Mouse (Mus musculus) thymus, postnatal 10 days (tissue): ENCODE data around the gene Bcl9.
A peak's percentile ranks its signal among the peaks of the same experiment; 100 is the strongest.

ENCODE experiments used
- DNase-seq, 2 experiments: peaks; one replicate each; pipeline ENCODE4 v3.0.0; 2021; ENCODE audit warnings: low spot score in 2 of 2

The Bcl9 gene

DNA sequence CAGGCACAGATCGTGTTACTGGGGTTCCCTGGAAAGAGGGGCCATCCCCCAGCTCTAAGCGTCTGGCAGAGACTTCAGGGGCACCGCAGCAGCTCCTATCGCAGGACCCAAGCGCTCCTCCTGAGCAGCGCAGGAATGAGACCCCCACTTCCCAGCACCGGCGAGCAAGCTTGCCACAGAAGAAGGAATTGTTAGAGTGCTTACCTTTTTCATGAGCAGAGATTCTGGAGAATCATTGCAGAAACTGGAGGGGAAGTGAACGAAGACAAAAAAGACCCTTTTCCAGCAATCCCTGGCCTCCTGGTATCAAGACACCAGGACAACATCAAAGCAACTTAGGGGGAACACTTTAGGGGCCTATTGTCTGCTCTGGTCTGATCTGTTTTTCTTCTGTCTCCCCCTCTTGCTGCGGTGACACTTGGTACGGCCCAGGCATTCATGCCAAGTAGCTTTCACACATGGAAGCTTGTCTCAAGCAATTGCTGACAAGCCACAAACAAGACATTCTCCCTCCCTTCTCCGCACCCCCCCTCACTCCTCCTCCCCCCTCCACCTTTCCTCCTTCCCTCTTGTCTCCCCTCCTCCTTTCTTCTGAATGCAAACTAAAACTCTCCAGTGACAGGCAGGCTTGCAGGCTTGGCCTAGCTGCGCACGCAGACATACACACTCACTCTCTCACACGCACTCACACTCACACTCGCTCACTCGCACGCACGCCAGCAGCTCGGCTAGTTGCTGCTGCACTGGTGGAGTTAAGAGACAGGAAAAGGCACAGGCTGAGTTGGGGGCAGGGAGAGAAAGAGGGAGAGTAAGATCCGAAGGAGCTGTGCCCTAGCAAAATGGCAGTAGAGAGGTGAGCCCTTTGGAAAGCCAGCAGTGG, at the start of gene Bcl9:
TSS of gene Bcl9 (minus strand) at position 365 of the 880 bp plus-strand sequence.
- DNase-seq, result peak; percentile 64 to 66

GRCm38 (mm10) chr3:97339193-97339576, 41.5 kb upstream of the Bcl9 start:
- no peak for DNase-seq

DNA sequence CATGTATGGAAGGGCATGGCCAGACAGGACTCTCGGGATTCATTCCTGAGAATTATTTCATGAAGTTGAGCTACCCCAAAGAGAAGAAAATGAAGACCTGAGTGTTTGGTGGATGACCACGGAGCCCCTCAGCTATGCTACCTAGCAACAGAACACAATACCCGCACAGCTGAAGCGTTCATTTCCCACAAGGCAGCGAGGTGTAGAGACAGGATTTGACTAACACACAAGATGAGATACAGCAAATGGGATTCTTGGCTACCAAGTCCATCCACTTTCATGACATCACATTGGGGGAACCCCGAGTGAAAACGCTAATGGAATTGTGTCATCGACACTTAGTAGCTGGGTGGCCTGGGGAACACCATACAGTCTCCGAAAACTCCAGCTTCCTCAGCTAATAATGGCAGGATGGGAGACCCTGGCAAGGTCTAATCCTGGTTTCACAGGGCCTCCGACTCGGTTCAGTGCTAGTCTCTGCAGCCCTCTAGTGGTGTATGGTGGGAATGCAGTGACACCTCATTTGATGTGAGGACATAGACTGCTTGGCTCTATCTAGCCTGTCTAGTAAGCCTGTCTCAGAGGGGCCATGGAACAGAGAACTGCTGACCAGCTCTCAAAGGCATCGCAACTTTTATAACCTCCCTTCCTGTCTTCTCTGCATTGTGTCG, 40.9 kb upstream of the Bcl9 start:
- peak; percentile 65 to 88 for DNase-seq

GRCm38 (mm10) chr3:97337306-97337705, 39.6 kb upstream of the Bcl9 start:
- no peak for DNase-seq

- no peak for DNase-seq
Observed at GRCm38 (mm10) chr3:97336331-97336730, 38.6 kb upstream of the Bcl9 start.

DNA sequence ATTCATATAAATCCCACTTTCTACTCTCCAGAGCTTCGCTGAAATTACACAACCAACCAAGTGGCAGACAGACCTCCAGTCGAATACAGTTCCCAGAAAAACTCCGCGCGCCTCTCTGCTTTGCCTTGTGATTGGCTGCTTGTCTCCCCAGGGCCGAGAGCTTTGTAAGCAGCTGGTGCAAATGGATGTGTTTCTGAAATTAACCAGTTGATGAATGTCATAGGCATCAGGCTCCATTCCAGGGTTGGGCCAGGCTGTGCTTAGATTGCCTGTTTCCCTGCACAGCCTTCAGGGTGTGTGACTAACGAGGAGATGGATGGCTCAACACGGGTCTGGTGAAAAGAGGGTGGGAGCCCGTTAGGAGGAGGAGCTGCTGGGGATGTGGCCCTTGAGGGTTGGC, 36.9 kb upstream of the Bcl9 start:
- no peak for DNase-seq

DNA sequence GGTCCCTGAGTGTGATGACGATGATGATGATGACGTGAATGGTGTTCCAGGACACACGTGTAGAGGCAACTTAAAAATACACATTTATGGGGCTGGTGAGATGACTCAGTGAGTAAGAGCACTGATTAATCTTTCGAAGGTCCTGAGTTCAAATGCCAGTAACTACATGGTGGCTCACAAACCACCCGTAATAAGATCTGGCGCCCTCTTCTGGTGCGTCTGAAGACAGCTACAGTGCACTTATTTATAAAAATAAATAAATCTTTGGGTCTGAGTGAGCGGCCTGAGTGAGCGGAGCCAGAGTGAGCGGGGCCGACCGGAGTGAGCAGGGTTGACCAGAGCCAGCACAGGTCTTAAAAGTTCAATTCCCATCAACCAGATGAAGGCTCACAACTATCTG, 34.5 kb upstream of the Bcl9 start:
- peak in 1 of 2 experiments; percentile 46 for DNase-seq

DNA sequence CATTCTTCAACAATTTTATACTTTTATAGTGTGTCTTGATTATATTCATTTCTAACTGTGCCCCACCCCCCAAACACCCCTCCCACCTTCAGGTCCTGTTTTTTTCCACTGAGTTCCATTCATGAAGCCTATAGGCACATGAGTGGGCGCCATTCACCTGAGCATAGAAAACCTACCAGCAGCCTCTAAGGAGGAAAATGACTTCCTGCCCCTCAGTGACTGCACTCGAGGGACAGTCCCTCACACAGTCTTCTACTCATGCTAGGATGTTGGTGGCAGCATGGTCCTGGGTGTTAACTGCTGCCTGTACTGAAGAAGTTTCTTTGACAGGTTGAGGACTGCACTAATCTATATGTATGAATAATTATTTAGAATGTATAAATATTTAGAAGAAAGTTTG, 30.1 kb upstream of the Bcl9 start:
- no peak for DNase-seq

DNA sequence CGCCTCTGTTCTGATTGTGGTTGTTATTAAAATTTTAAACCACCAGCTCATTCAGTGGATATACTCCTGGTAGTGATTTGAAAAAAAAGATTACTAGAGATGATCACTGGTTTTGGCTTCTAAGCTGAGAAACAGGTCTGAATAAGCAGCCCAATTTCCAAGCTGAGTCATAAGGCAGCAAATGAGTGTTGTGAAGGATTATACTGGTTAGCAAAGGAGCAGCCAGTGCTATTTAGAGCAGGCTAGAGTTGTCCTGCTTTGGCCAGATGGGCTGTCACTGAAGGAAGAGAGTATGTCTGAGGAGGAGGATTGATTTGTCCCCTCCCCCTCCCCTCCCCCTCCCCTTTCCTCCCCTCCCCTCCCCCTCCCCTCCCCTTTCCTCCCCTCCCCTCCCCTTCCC, 29.6 kb upstream of the Bcl9 start:
- no peak for DNase-seq

GRCm38 (mm10) chr3:97325621-97326345, 28.1 kb upstream of the Bcl9 start:
- no peak for DNase-seq

DNA sequence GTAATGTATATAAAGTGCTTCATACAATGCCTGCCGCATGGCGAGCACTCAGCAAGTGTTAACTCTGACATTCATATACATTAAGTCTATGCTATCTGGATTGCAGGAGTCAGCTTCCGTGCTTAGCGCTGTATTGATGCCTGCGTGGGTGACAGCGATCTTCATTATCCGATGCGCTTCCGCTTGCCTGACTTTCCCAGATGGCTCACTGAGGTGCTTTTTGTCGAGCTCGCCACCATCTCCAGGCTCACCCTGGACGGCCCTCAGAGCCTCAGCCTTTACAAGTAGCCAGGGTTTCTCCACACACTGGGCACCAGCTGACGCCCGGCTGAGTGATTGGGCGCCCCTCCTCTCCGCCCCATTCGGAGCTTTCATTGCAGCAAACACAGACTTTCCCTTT, 26.3 kb upstream of the Bcl9 start:
- DNase-seq, result no peak

DNA sequence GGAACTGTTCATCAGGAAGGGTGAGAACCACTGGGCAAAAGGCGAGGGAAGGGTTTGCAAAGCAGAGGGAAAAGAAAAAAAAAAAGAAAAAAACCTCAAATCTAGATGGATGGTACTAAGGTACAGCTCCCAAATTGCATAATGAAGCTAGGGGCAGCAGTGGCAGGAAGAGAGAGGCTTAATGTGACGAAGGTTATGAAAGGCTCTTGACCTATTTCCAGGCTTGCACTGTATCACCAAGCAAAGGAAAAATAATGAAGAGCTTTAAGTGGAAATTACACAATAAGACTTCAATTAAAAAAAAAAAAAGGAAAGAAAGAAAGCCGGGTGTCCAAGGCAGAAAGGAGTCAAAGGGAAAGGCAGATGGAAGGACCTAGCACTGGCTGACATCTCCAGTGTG, 19.6 kb upstream of the Bcl9 start:
- no peak for DNase-seq

DNA sequence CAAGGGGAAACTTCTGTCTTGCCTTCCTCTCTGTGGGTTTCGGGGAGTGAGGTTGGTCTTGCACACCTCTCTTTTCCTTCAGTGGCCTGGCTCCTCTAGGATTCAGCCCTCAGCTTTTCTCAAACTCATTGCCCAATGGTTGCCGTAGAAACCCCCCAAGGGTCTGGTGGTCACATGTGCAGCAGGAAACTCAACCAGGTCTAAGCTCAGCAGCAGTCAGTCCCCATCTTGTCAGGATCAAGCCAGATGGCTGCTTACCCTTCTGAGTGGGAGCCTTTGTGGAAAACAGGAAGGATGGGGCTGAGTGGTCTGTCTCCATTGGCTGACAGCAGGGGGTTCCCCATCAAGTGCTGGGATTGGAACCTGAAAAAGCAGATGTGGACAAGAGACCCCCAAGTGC, 15.7 kb upstream of the Bcl9 start:
- no peak for DNase-seq

- DNase-seq, result no peak
Observed at GRCm38 (mm10) chr3:97311998-97312397, 14.3 kb upstream of the Bcl9 start.

GRCm38 (mm10) chr3:97309748-97310536, 12.2 kb upstream of the Bcl9 start:
- no peak for DNase-seq

DNA sequence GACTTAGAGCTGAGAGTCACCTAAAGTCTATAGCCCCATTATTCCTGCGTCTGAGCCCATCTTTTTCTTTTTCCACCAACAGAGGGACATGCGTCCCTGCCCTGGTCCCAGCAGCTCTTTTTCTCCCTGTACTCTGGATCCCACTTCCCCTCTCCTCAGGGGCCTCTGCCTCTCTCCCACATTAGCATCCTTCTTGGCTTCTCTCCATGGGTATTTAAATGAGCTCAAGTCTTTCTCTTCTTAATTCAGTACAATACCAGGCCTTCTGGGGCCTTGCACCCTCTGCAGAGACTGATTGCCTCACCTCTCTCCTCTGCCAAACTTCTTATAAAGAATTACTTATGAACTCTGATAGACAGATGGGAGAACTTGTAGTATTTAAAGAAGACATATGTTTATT, 10.7 kb upstream of the Bcl9 start:
- no peak for DNase-seq

DNA sequence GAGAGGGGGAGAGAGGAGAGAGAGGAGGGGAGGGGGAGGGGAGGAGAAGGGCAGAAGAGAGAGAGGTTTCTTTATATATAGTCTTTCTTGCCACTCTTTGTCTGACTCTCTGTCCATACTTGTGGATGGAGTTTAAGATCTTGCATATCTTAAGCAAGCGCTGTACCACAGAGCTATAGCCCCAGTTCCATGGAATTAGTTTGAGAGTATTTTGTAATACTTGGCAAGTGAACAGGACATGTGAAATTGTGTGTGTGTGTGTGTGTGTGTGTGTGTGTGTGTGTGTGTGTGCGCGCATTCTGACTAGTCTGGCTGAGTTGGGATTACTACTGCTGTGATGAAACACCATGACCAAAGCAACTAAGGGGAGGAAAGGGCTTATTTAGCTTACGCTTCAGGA, 8.2 kb upstream of the Bcl9 start:
- no peak for DNase-seq

- no peak for DNase-seq
Observed at GRCm38 (mm10) chr3:97301586-97301985, 3.9 kb upstream of the Bcl9 start.

DNA sequence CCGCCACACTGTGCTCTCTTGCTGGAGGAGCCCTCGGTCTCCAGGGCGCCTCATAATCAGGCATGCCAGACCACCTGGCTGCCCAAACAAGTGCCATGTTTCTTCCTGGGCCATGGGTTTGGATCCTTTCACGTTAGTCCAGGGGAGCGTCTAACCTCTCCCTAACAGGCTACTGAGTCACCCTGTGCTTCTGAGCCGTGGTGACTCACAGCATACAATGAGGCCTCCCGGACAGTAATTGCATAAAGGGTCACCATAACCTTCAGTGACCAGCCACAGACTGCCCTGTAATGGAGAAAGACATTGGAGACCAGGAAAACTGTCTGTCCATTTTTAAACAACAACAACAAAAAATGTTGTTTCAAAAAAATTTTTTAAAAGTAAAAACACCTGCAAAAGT, 2.7 kb upstream of the Bcl9 start:
- DNase-seq, result no peak

DNA sequence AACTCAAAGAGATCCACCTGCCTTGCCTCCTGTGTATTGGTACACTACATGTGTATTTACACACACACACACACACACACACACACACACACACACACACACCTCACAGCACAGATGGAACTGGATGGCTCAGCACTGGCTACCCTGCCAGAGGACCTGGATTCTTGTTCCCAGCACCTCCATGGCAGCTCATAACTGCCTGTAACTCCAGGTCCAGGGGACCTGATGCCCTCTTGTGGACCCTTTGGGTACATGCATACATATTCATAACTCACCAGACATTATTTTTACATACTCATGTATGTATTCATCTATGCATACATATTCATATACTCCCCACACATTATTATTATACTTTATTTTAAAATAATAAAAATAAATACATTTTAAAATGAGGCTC, 2.2 kb upstream of the Bcl9 start:
- DNase-seq, result no peak

GRCm38 (mm10) chr3:97298856-97299465, 1.2 kb upstream of the Bcl9 start:
- DNase-seq, result no peak
